ENCODE assay signal across 10 mouse cellular contexts in the genomic region with DNA sequence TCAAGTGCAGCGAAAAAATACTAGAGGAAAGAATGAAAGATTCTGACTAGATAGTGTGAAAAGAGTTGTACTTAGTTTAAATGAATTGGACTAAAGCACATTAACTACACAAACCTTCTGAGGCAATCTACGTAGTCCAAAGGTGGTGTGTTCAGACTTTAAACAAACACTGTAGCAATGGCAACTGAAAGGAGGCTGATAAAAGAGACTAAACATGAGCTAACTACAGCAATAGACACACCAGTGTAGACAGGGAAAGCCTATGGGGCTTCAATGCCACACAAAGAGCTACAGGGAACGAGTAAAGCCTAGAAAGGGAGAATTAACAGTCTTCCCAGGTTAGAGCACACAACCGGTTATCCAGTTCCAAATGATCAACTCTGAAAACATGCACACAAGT.
"Had no signal": no experiment of that assay in that cellular context is flagged by ENCODE, and none has a peak within 500 bp of the region (broad histone marks: within the 10 kb centered on the region; RNA-seq: fewer than 3 reads in every experiment).

No protein-coding gene starts in this region.

- H3K4me2 ChIP-seq: hindbrain, embryonic 15.5 days; limb, embryonic 15.5 days; midbrain, embryonic 13.5 days; neural tube, embryonic 15.5 days had no signal

- H3K9ac ChIP-seq: hindbrain, embryonic 15.5 days; limb, embryonic 15.5 days; midbrain, embryonic 13.5 days; neural tube, embryonic 15.5 days had no signal

- H3K27ac ChIP-seq: hindbrain, embryonic 15.5 days; left cerebral cortex, adult 2 months; limb, embryonic 15.5 days; midbrain, embryonic 13.5 days; neural tube, embryonic 15.5 days had no signal

- H3K36me3 ChIP-seq: hindbrain, embryonic 15.5 days; limb, embryonic 15.5 days; midbrain, embryonic 13.5 days; neural tube, embryonic 15.5 days had no signal

- H3K4me1 ChIP-seq: hindbrain, embryonic 15.5 days; limb, embryonic 15.5 days; midbrain, embryonic 13.5 days; neural tube, embryonic 15.5 days had no signal

- H3K27me3 ChIP-seq: hindbrain, embryonic 15.5 days; limb, embryonic 15.5 days; midbrain, embryonic 13.5 days; neural tube, embryonic 15.5 days had no signal

- H3K4me3 ChIP-seq: hindbrain, embryonic 15.5 days; left cerebral cortex, adult 2 months; limb, embryonic 15.5 days; midbrain, embryonic 13.5 days; neural tube, embryonic 15.5 days had no signal

- H3K9me3 ChIP-seq: hindbrain, embryonic 15.5 days; limb, embryonic 15.5 days; midbrain, embryonic 13.5 days; neural tube, embryonic 15.5 days had no signal

- DNase-seq: kidney, adult 18-20 months; kidney, postnatal 10 days; kidney, postnatal 4 days; thymus, adult 18-20 months; thymus, postnatal 25 days had no signal

- ATAC-seq: midbrain, embryonic 13.5 days had no signal
